Mouse (Mus musculus): ENCODE measurements at regions not wholly inside any gene's neighbourhood (a gene's known extent, or its start where the extent isn't known, plus 50 kb on each side); places are given as distances from the start of the nearest gene placed in this dataset.

GRCm38 (mm10) chr10:97078022-97078473 is 401.4 kb upstream of the Dcn start:
- no peaks in the 10 kb centered on the region for H3K9me3 ChIP-seq (replicated peaks; ENCODE audit: control insufficient read depth, low read length)
- WGBS, result 75% methylated on average over 5 of the region's 5 CpGs
- no peak for ATAC-seq (replicated peaks; ENCODE audit: insufficient number of reproducible peaks, low FRiP score, low TSS enrichment, low read depth)

GRCm38 (mm10) chr10:97079575-97079974 is 399.8 kb upstream of the Dcn start:
- no peaks in the 10 kb centered on the region for H3K4me1 ChIP-seq (ENCODE audit: control insufficient read depth, insufficient read depth, low read length)
- no peak overlapping the region for H3K4me3 ChIP-seq (ENCODE audit: low read depth, low read length)
- no peak overlapping the region for H3K9ac ChIP-seq (replicated peaks; ENCODE audit: low read length)
- 75% methylated on average over 6 of the region's 6 CpGs for WGBS
- H3K4me2 ChIP-seq (ENCODE audit: low read depth, low read length), result no peak overlapping the region
- no peaks in the 10 kb centered on the region for H3K36me3 ChIP-seq (replicated peaks; ENCODE audit: control insufficient read depth, insufficient read depth, low read depth, low read length)
- DNase-seq (ENCODE audit: low spot score) (no peak), ATAC-seq (replicated peaks; ENCODE audit: insufficient number of reproducible peaks, low FRiP score, low TSS enrichment, low read depth) (no peak)
- H3K27me3 ChIP-seq (ENCODE audit: control insufficient read depth, insufficient read depth, low read length), result no peaks in the 10 kb centered on the region
- H3K9me3 ChIP-seq (replicated peaks; ENCODE audit: control insufficient read depth, low read length), result no peaks in the 10 kb centered on the region
- no peak overlapping the region for H3K27ac ChIP-seq (replicated peaks; ENCODE audit: low read depth, low read length)

More at GRCm38 (mm10) chr10:97078022-97078473, 401.4 kb upstream of the Dcn start:
- peak; percentile 20 for DNase-seq (ENCODE audit: low spot score)
- Histone ChIP-seq H3K27me3 (ENCODE audit: control insufficient read depth, insufficient read depth, low read length) (no peaks in the 10 kb centered on the region), H3K4me3 (ENCODE audit: low read depth, low read length) (no peak overlapping the region), H3K4me1 (ENCODE audit: control insufficient read depth, insufficient read depth, low read length) (no peaks in the 10 kb centered on the region), H3K36me3 (replicated peaks; ENCODE audit: control insufficient read depth, insufficient read depth, low read depth, low read length) (no peaks in the 10 kb centered on the region), H3K9ac (replicated peaks; ENCODE audit: low read length) (no peak overlapping the region), H3K4me2 (ENCODE audit: low read depth, low read length) (no peak overlapping the region), H3K27ac (replicated peaks; ENCODE audit: low read depth, low read length) (no peak overlapping the region)

- Histone ChIP-seq H3K4me2 (ENCODE audit: low read depth, low read length) (no peak overlapping the region), H3K4me3 (ENCODE audit: low read depth, low read length) (no peak overlapping the region), H3K9ac (replicated peaks; ENCODE audit: low read length) (no peak overlapping the region), H3K27ac (replicated peaks; ENCODE audit: low read depth, low read length) (no peak overlapping the region), H3K4me1 (ENCODE audit: control insufficient read depth, insufficient read depth, low read length) (no peaks in the 10 kb centered on the region), H3K36me3 (replicated peaks; ENCODE audit: control insufficient read depth, insufficient read depth, low read depth, low read length) (no peaks in the 10 kb centered on the region), H3K9me3 (replicated peaks; ENCODE audit: control insufficient read depth, low read length) (no peaks in the 10 kb centered on the region), H3K27me3 (ENCODE audit: control insufficient read depth, insufficient read depth, low read length) (no peaks in the 10 kb centered on the region)
- WGBS, result 38% methylated on average over 5 of the region's 5 CpGs
- DNase-seq (ENCODE audit: low spot score) (peak; percentile 62), ATAC-seq (replicated peaks; ENCODE audit: insufficient number of reproducible peaks, low FRiP score, low TSS enrichment, low read depth) (peak; percentile 86)
Observed at GRCm38 (mm10) chr10:97087286-97087685, 392.1 kb upstream of the Dcn start.

- no peaks in the 10 kb centered on the region for H3K9me3 ChIP-seq (replicated peaks; ENCODE audit: control insufficient read depth, low read length)
- no peaks in the 10 kb centered on the region for H3K36me3 ChIP-seq (replicated peaks; ENCODE audit: control insufficient read depth, insufficient read depth, low read depth, low read length)
- no peak overlapping the region for H3K9ac ChIP-seq (replicated peaks; ENCODE audit: low read length)
- no peak overlapping the region for H3K4me2 ChIP-seq (ENCODE audit: low read depth, low read length)
- H3K4me3 ChIP-seq (ENCODE audit: low read depth, low read length), result no peak overlapping the region
- no peaks in the 10 kb centered on the region for H3K27me3 ChIP-seq (ENCODE audit: control insufficient read depth, insufficient read depth, low read length)
- no peak for ATAC-seq (replicated peaks; ENCODE audit: insufficient number of reproducible peaks, low FRiP score, low TSS enrichment, low read depth)
- H3K27ac ChIP-seq (replicated peaks; ENCODE audit: low read depth, low read length), result no peak overlapping the region
- no peaks in the 10 kb centered on the region for H3K4me1 ChIP-seq (ENCODE audit: control insufficient read depth, insufficient read depth, low read length)
- 76% methylated on average over 7 of the region's 7 CpGs for WGBS
- no peak for DNase-seq (ENCODE audit: low spot score)
Observed at GRCm38 (mm10) chr10:97090254-97090653, 389.2 kb upstream of the Dcn start.

GRCm38 (mm10) chr10:97093886-97094285 is 385.5 kb upstream of the Dcn start:
- Histone ChIP-seq H3K4me1 (ENCODE audit: control insufficient read depth, insufficient read depth, low read length) (no peaks in the 10 kb centered on the region), H3K4me3 (ENCODE audit: low read depth, low read length) (no peak overlapping the region), H3K4me2 (ENCODE audit: low read depth, low read length) (no peak overlapping the region), H3K27ac (replicated peaks; ENCODE audit: low read depth, low read length) (no peak overlapping the region), H3K9ac (replicated peaks; ENCODE audit: low read length) (no peak overlapping the region), H3K9me3 (replicated peaks; ENCODE audit: control insufficient read depth, low read length) (no peaks in the 10 kb centered on the region), H3K27me3 (ENCODE audit: control insufficient read depth, insufficient read depth, low read length) (no peaks in the 10 kb centered on the region), H3K36me3 (replicated peaks; ENCODE audit: control insufficient read depth, insufficient read depth, low read depth, low read length) (no peaks in the 10 kb centered on the region)
- 39% methylated on average over 3 of the region's 3 CpGs for WGBS
- ATAC-seq (replicated peaks; ENCODE audit: insufficient number of reproducible peaks, low FRiP score, low TSS enrichment, low read depth) (no peak), DNase-seq (ENCODE audit: low spot score) (no peak)

- Histone ChIP-seq H3K36me3 (replicated peaks; ENCODE audit: control insufficient read depth, insufficient read depth, low read depth, low read length) (no peaks in the 10 kb centered on the region), H3K9ac (replicated peaks; ENCODE audit: low read length) (no peak overlapping the region), H3K4me3 (ENCODE audit: low read depth, low read length) (no peak overlapping the region), H3K4me1 (ENCODE audit: control insufficient read depth, insufficient read depth, low read length) (no peaks in the 10 kb centered on the region), H3K9me3 (replicated peaks; ENCODE audit: control insufficient read depth, low read length) (no peaks in the 10 kb centered on the region), H3K4me2 (ENCODE audit: low read depth, low read length) (no peak overlapping the region), H3K27me3 (ENCODE audit: control insufficient read depth, insufficient read depth, low read length) (no peaks in the 10 kb centered on the region), H3K27ac (replicated peaks; ENCODE audit: low read depth, low read length) (no peak overlapping the region)
- DNase-seq (ENCODE audit: low spot score) (no peak), ATAC-seq (replicated peaks; ENCODE audit: insufficient number of reproducible peaks, low FRiP score, low TSS enrichment, low read depth) (no peak)
- WGBS, result 87% methylated on average over 3 of the region's 3 CpGs
Observed at GRCm38 (mm10) chr10:97114501-97114900, 364.9 kb upstream of the Dcn start.

- Histone ChIP-seq H3K4me1 (ENCODE audit: control insufficient read depth, insufficient read depth, low read length) (no peaks in the 10 kb centered on the region), H3K27me3 (ENCODE audit: control insufficient read depth, insufficient read depth, low read length) (no peaks in the 10 kb centered on the region), H3K9ac (replicated peaks; ENCODE audit: low read length) (no peak overlapping the region), H3K9me3 (replicated peaks; ENCODE audit: control insufficient read depth, low read length) (no peaks in the 10 kb centered on the region), H3K4me2 (ENCODE audit: low read depth, low read length) (no peak overlapping the region), H3K27ac (replicated peaks; ENCODE audit: low read depth, low read length) (no peak overlapping the region), H3K36me3 (replicated peaks; ENCODE audit: control insufficient read depth, insufficient read depth, low read depth, low read length) (no peaks in the 10 kb centered on the region), H3K4me3 (ENCODE audit: low read depth, low read length) (no peak overlapping the region)
- no peak for DNase-seq (ENCODE audit: low spot score)
- ATAC-seq (replicated peaks; ENCODE audit: insufficient number of reproducible peaks, low FRiP score, low TSS enrichment, low read depth), result no peak
- 80% methylated on average over 1 of the region's 1 CpGs for WGBS
Observed at GRCm38 (mm10) chr10:97122693-97123092, 356.7 kb upstream of the Dcn start.

GRCm38 (mm10) chr10:97141561-97141960 is 337.8 kb upstream of the Dcn start:
- no peak for ATAC-seq (replicated peaks; ENCODE audit: insufficient number of reproducible peaks, low FRiP score, low TSS enrichment, low read depth)
- H3K36me3 ChIP-seq (replicated peaks; ENCODE audit: control insufficient read depth, insufficient read depth, low read depth, low read length), result no peaks in the 10 kb centered on the region
- 57% methylated on average over 2 of the region's 2 CpGs for WGBS

More at GRCm38 (mm10) chr10:97141561-97141960, 337.8 kb upstream of the Dcn start:
- DNase-seq (ENCODE audit: low spot score), result no peak
- Histone ChIP-seq H3K27me3 (ENCODE audit: control insufficient read depth, insufficient read depth, low read length) (no peaks in the 10 kb centered on the region), H3K27ac (replicated peaks; ENCODE audit: low read depth, low read length) (no peak overlapping the region), H3K4me2 (ENCODE audit: low read depth, low read length) (no peak overlapping the region), H3K4me3 (ENCODE audit: low read depth, low read length) (no peak overlapping the region), H3K4me1 (ENCODE audit: control insufficient read depth, insufficient read depth, low read length) (no peaks in the 10 kb centered on the region), H3K9ac (replicated peaks; ENCODE audit: low read length) (no peak overlapping the region), H3K9me3 (replicated peaks; ENCODE audit: control insufficient read depth, low read length) (no peaks in the 10 kb centered on the region)
